Mouse (Mus musculus): ENCODE data around the gene Slc51a.
"Not testable (repeated sequence)": the region's sequence is repeated elsewhere in the genome, so short reads cannot be mapped to it uniquely, and the experiment has no call there.

Slc51a gene

GRCm38 (mm10) chr16:32468488-32468887 is 19.2 kb downstream of the Slc51a start:
- DNase-seq (ENCODE audit: low spot score) = peak; percentile 24

DNA sequence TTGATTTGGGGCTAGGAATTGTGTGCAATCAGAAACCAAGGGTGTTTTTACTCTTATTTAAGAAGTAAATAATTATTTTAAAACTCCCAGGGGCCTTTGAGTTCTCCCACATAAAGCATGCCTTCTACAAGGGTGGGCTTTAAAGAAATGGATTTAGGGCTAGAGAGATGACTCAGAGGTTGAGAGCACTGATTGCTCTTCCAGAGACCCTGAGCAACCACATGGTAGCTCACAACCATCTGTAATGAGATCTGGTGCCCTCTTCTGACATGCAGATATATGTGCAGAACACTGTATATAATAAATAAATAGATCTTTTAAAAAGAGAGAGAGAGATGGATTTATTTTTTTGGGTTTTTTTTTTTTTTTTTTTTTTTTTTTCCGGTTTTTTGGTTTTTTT is 22.8 kb downstream of the Slc51a start:
- DNase-seq (ENCODE audit: low spot score) = no peak

- no peak for DNase-seq (ENCODE audit: low spot score)
These were observed 24.3 kb downstream of the Slc51a start for GRCm38 (mm10) chr16:32463426-32463825.

DNA sequence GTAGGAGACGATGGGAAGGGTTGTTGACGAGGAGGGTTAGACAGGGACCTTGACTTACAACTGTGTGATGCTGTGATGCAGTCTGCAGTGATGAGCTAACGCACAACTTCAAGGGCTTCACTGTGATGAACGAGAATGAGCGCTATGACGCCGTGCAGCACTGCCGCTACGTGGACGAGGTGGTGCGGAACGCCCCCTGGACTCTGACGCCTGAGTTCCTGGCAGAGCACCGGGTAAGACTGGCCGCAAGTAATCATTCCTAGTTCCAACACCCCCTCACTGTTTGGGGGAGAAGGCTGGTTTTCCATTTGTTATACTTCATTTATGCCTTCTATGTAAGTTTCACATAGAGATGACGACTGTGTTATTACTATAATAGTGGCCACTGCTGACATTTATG is 24.7 kb downstream of the Slc51a start:
- DNase-seq (ENCODE audit: low spot score) = no peak

DNA sequence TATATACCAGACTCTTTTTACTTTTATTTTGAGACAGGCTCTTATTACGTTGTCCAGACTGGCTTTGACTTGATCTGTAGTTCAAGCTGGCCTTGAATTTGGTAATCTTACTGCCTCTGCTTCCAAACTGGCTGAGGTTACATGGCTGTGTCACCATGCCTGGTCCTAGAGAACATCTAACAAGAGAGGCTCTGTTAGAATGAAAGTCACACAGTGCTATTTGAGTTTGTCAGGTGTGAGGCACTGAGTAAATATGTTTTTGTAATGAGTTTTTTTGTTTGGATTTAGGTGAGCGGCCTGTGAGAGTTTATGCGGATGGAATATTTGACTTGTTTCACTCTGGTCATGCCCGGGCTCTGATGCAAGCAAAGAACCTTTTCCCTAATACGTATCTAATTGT is 26.0 kb downstream of the Slc51a start:
- DNase-seq (ENCODE audit: low spot score) = no peak

- DNase-seq (ENCODE audit: low spot score) = no peak
These were observed 27.2 kb downstream of the Slc51a start for GRCm38 (mm10) chr16:32460518-32460917.

- peak; percentile 72 for DNase-seq (ENCODE audit: low spot score)
These were observed 29.9 kb downstream of the Slc51a start for GRCm38 (mm10) chr16:32457589-32458386.

DNA sequence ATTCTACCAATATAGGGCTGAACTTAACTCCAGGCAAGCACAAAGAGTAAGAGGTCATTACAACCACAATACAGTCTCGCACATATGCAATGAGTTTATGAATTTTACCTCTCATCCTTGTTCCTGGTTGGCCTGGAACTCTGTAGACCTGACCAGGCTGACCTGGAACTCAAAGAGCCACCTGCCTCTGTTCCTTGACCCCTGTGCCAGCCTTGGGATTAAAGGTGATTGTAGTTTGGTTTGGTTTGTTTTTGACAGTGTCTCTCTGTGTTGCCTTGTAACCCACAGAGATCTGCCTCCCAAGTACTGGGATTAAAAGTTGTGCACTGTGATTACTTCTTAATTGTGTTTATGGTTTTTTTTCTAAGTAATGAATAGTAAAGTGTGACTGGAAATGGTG is 30.9 kb downstream of the Slc51a start:
- DNase-seq (ENCODE audit: low spot score) = no peak

DNA sequence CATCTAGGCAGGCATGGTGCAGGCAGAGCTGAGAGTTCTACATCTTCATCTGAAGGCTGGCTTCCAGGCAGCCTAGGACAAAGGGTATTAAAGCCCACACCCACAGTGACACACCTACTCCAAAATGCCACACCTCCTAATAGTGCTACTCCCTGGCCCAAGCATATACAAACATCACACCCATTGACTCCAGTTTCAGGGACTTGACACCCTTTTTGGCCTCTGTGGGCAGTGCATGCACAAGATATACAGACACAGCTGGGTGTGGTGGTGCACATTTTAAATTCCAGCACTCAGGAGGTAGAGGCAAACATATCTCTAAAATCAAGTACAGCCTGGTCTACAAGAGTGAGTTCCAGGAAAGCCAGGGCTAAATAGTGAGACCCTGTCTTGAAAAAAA is 31.6 kb downstream of the Slc51a start:
- no peak for DNase-seq (ENCODE audit: low spot score)

- no peak for DNase-seq (ENCODE audit: low spot score)
These were observed 33.0 kb downstream of the Slc51a start for GRCm38 (mm10) chr16:32454646-32455045.

DNA sequence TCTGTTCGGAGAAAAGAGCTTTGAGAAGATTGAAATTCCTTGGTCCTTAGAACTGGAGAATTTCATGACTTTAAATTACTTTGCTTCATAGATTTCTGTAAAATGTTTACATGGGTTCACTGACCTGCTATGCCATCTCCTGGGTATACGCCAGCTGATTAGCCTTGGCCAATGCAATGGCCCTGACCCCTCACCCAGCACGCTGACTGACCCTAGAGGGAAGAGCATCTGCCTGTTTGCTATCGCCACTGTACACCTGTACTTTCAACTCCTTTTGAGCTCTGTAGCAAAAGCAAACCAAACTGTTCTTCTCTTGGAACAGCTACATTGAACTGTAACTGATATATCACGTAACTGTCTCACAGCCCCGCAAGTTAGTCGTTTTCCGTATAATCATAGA is 34.6 kb downstream of the Slc51a start:
- DNase-seq (ENCODE audit: low spot score) = no peak

GRCm38 (mm10) chr16:32450133-32450532 is 37.5 kb downstream of the Slc51a start:
- no peak for DNase-seq (ENCODE audit: low spot score)

GRCm38 (mm10) chr16:32449665-32450064 is 38.0 kb downstream of the Slc51a start:
- DNase-seq (ENCODE audit: low spot score) = no peak

DNA sequence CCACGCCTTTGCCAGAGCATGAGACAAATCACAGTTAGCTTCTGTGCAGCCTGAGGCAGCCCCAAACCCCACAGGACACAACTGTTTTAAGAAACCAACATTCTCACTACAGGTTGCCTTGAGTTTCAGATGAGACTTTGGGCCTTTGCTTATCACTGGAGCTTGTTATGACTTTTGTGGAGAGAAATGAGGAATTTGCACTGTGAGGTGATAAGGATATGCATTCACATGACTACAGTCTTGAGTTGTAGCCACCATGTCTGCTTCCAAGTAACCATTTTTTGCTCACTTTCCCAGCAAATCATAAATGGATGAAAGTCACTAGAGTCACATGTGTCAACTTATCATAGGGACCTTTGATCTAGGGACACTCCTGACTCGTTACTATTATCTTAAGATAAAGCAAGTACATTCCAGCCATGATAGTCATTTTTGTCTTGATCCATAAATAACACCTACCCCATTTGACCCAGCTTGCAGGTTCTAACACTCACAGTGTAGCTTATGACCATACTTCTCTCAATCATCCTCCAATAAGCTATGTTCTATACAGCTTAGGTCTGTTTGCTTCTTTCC is 41.0 kb downstream of the Slc51a start:
- DNase-seq (ENCODE audit: low spot score) = no peak

DNA sequence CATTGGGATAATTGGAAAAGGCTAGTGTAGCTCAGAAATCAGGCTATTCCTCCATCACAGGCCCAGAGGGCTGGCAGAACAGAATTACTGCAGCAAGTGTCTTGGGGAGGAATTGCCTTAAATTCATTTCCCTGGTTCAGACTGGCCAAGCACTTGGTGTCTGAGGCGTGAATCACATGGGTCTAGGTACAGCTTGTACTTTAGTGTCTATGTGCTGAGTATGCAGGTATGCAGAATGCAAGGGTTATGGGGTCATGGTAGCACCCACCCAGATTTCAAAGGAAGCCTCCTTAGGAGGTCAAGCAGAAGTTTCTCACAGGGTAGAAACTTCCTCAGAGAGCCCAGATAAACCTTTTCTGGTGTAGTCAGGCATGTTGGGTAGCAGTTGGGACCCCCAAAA is 42.1 kb downstream of the Slc51a start:
- no peak for DNase-seq (ENCODE audit: low spot score)

- DNase-seq (ENCODE audit: low spot score) = not testable (repeated sequence)
These were observed 43.1 kb downstream of the Slc51a start for GRCm38 (mm10) chr16:32444615-32445014.

GRCm38 (mm10) chr16:32441432-32441831 is 46.2 kb downstream of the Slc51a start:
- no peak for DNase-seq (ENCODE audit: low spot score)

GRCm38 (mm10) chr16:32437266-32437665 is 50.4 kb downstream of the Slc51a start:
- no peak for DNase-seq (ENCODE audit: low spot score)

DNA sequence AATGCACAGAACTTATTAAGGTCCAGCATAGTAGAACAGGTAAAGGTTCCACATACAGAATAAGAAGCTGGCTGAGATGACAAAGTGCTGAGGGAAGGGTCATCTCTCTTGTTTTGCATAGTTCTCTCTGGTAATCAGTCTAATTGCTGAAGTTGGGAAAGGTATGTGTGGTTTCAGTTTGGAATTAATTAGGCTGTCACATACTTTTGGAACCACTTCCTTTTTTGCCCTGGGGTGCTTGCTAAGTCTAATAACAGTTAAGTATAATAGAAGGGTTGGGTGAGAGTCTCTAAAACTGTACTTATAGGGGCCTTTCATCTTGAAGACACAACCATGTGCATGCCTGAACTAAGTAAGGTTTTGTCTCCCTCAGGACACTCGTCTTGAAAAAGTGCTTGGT is 51.0 kb downstream of the Slc51a start:
- DNase-seq (ENCODE audit: low spot score) = no peak

GRCm38 (mm10) chr16:32434691-32435090 is 53.0 kb downstream of the Slc51a start:
- no peak for DNase-seq (ENCODE audit: low spot score)

DNA sequence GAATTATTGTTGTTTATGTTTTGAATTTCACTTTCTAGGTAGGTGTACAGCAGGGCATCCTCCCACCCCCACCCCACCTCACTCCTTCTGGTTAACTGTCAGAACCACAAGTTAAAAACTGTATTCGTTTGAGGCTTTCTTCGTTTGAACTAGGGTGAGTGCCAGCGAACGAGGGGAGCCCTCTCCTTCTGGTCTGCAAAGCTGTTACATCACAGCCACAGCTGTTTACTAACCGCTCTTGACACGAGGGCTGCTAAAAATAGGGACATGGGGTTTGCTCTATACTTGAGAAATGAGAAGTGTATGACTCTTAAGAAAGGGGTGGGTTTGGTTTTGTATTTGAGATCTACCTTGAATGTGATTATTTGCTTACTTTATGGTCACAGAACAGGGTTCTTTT is 53.6 kb downstream of the Slc51a start:
- DNase-seq (ENCODE audit: low spot score) = no peak

DNA sequence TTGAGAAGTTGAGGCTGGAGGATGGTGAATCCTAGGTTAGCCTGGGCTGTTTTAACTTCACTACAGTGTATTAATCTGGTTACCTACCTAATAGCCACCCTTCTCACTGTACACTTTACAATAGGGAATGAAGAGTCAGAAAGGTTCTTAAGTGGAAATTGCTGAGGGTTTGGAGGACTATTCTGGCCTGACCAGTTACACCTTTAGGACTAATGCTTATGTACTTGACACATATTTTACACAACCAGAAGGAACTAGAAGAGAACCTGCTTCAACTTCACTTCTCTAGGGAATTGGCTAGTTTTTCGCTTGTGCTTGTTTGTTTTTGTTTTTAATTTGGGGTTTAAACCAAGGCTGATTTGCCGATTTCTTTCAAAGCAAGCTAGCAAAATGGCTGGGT is 54.5 kb downstream of the Slc51a start:
- no peak for DNase-seq (ENCODE audit: low spot score)

DNA sequence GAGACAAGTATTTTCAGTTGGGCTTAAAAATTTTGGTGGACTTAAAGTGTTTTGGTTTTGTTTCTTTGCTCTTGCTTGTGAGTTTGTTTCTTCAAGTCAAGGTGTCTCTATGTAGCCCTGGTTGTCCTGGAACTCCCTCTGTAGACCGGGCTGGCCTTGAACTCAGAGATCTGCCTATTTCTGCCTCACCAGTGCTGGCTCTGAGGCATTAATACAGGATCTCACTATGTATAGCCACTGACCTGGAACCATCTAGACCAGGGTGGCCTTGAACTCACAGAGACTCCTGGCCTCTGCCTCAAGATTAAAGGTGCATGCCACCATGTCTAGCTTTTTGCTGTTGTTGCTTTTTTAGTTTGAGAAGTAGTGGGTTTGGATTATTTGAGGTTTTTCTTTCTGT is 55.8 kb downstream of the Slc51a start:
- no peak for DNase-seq (ENCODE audit: low spot score)

GRCm38 (mm10) chr16:32431047-32431591 is 56.6 kb downstream of the Slc51a start:
- peak; percentile 38 for DNase-seq (ENCODE audit: low spot score)

All from layer of hippocampus, adult 11-12 months (tissue).